Mouse (Mus musculus): Measurements from ENCODE around the gene Bend3. TPM values are rescaled to one million over a fixed set of nuclear protein-coding genes. Genes with fewer than 3 reads are reported as not detected.
A peak's percentile ranks its signal among the peaks of the same experiment; 100 is the strongest.

Gene Bend3
- total RNA-seq (2021): 10 to 100 TPM in 1 of 2 experiments, 1 to 10 TPM in 1; 8.7 to 11.0 TPM

GRCm38 (mm10) chr10:43478751-43479435 lies at the start of gene Bend3:
Gene Bend3, plus strand, starts transcription at chr10:43478831.
- peak; percentile 68 to 70 for DNase-seq
- intact Hi-C loops (cut with DNase I): loop anchor here (1.0 to 2.0 kb wide), 2 partner anchors 24 to 62 kb away; no protein-coding TSS in a partner anchor

GRCm38 (mm10) chr10:43430606-43431005 lies 48.0 kb upstream of the Bend3 start:
- intact Hi-C loops (cut with DNase I): no loop called here
- no peak for DNase-seq

GRCm38 (mm10) chr10:43434326-43434725 lies 44.3 kb upstream of the Bend3 start:
- DNase-seq: no peak
- intact Hi-C loops (cut with DNase I): no loop called here

GRCm38 (mm10) chr10:43435757-43436156 lies 42.9 kb upstream of the Bend3 start:
- DNase-seq: no peak
- intact Hi-C loops (cut with DNase I): no loop called here

- intact Hi-C loops (cut with DNase I): no loop called here
Observed at GRCm38 (mm10) chr10:43439492-43439941, 39.1 kb upstream of the Bend3 start.

GRCm38 (mm10) chr10:43440050-43440449 lies 38.6 kb upstream of the Bend3 start:
- no peak for DNase-seq
- intact Hi-C loops (cut with DNase I): no loop called here

More at GRCm38 (mm10) chr10:43439492-43439941, 39.1 kb upstream of the Bend3 start:
- DNase-seq: no peak

GRCm38 (mm10) chr10:43440981-43441740 lies 37.5 kb upstream of the Bend3 start:
- no peak for DNase-seq
- intact Hi-C loops (cut with DNase I): no loop called here

- intact Hi-C loops (cut with DNase I): no loop called here
- no peak for DNase-seq
Observed at GRCm38 (mm10) chr10:43448656-43449055, 30.0 kb upstream of the Bend3 start.

GRCm38 (mm10) chr10:43451848-43452662 lies 26.6 kb upstream of the Bend3 start:
- intact Hi-C loops (cut with DNase I): loop anchor here (5.0 kb wide), 1 partner anchor 280 kb away; the partner anchor contains the start of genes 9030612E09Rik and Sobp
- peak; percentile 87 to 89 for DNase-seq

- DNase-seq: no peak
- intact Hi-C loops (cut with DNase I): loop anchor here (5.0 kb wide), 1 partner anchor 280 kb away; the partner anchor contains the start of genes 9030612E09Rik and Sobp
Observed at GRCm38 (mm10) chr10:43452663-43452996, 26.0 kb upstream of the Bend3 start.

GRCm38 (mm10) chr10:43454219-43454618 lies 24.4 kb upstream of the Bend3 start:
- peak; percentile 13 to 25 for DNase-seq

GRCm38 (mm10) chr10:43454671-43455070 lies 24.0 kb upstream of the Bend3 start:
- DNase-seq: peak; percentile 78 to 83
- intact Hi-C loops (cut with DNase I): loop anchor here (2.0 to 5.0 kb wide), 2 partner anchors 24 to 282 kb away; partner anchors contain the start of genes 9030612E09Rik, Bend3 and Sobp

More at GRCm38 (mm10) chr10:43454219-43454618, 24.4 kb upstream of the Bend3 start:
- intact Hi-C loops (cut with DNase I): loop anchor here (2.0 to 5.0 kb wide), 2 partner anchors 25 to 282 kb away; partner anchors contain the start of genes 9030612E09Rik, Bend3 and Sobp

GRCm38 (mm10) chr10:43462821-43463220 lies 15.8 kb upstream of the Bend3 start:
- intact Hi-C loops (cut with DNase I): no loop called here
- DNase-seq: no peak

GRCm38 (mm10) chr10:43463227-43463626 lies 15.4 kb upstream of the Bend3 start:
- DNase-seq: no peak
- intact Hi-C loops (cut with DNase I): no loop called here

GRCm38 (mm10) chr10:43466223-43466622 lies 12.4 kb upstream of the Bend3 start:
- DNase-seq: no peak
- intact Hi-C loops (cut with DNase I): no loop called here

GRCm38 (mm10) chr10:43467659-43468058 lies 11.0 kb upstream of the Bend3 start:
- DNase-seq: no peak
- intact Hi-C loops (cut with DNase I): no loop called here

GRCm38 (mm10) chr10:43468293-43468692 lies 10.3 kb upstream of the Bend3 start:
- DNase-seq: no peak
- intact Hi-C loops (cut with DNase I): no loop called here

GRCm38 (mm10) chr10:43475376-43475775 lies 3.3 kb upstream of the Bend3 start:
- DNase-seq: peak in 1 of 2 experiments; percentile 56
- intact Hi-C loops (cut with DNase I): no loop called here

GRCm38 (mm10) chr10:43477459-43477858 lies 1.2 kb upstream of the Bend3 start:
- no peak for DNase-seq
- intact Hi-C loops (cut with DNase I): no loop called here
